Mouse (Mus musculus) erythroblast, embryonic 14.5 days (primary cell): ENCODE results near the gene Cstad.

Source experiments
- GATA1 ChIP-seq: IDR thresholded peaks from 2 replicates; pipeline ENCODE4 v1.6.1; 2012; ENCODE audit warnings: low read length, inconsistent platforms, mixed read lengths
- TAL1 ChIP-seq: IDR thresholded peaks from 3 replicates; pipeline ENCODE4 v1.6.1; 2012; ENCODE audit warnings: low read length, inconsistent platforms, mixed read lengths

DNA sequence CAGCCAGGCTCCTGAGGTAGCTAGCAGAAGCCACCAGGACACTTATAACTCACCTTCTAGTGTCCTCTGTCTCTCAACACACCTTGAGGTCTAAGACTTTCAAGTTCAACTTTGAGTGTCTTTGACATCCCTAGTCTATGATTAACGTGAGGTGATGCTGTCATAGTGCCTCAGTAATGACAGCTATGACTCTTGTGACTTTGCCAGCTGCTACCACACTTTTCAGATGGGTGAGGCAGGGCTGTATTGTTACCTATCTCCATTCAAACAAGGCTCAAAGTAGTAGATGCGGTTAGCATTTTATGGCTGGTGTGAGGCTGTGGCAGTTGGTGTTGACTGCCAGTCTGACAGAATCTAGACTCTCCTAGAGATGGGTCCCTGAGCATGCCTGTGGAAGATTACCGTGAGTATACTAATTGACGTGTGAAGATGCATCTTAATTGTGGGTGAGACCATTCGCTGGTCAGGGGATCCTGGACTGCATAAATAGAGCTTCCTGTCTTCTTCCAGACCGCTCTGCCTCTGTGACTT, 30.5 kb downstream of the Cstad start:
- TF ChIP-seq GATA1 = no peak
- no peak for TF ChIP-seq TAL1
